Mouse (Mus musculus) gastrocnemius, postnatal 25 days (tissue): ENCODE measurements at regions not wholly inside any gene's neighbourhood (a gene's known extent, or its start where the extent isn't known, plus 50 kb on each side); places are given as distances from the start of the nearest gene placed in this dataset.
A peak's percentile ranks its signal among the peaks of the same experiment; 100 is the strongest.

Source experiments
- DNase-seq: peaks from one replicate; pipeline ENCODE4 v3.0.0; 2022

- no peak for DNase-seq
These were observed 58.5 kb downstream of the Zfp36l2 start for GRCm38 (mm10) chr17:84129204-84129603.

- DNase-seq, result no peak
These were observed 59.5 kb downstream of the Zfp36l2 start for GRCm38 (mm10) chr17:84128262-84128661.

GRCm38 (mm10) chr17:84126168-84126567, 61.6 kb downstream of the Zfp36l2 start:
- no peak for DNase-seq

GRCm38 (mm10) chr17:84123161-84123560, 64.6 kb downstream of the Zfp36l2 start:
- no peak for DNase-seq

GRCm38 (mm10) chr17:84122486-84123131, 65.1 kb downstream of the Zfp36l2 start:
- no peak for DNase-seq

- no peak for DNase-seq
These were observed 66.5 kb downstream of the Zfp36l2 start for GRCm38 (mm10) chr17:84121291-84121690.

- peak; percentile 43 for DNase-seq
These were observed 68.3 kb downstream of the Zfp36l2 start for GRCm38 (mm10) chr17:84119221-84120017.

- DNase-seq, result no peak
These were observed 69.0 kb downstream of the Zfp36l2 start for GRCm38 (mm10) chr17:84118781-84119180.

GRCm38 (mm10) chr17:84118271-84118670, 69.5 kb downstream of the Zfp36l2 start:
- peak; percentile 45 for DNase-seq

- no peak for DNase-seq
These were observed 70.0 kb downstream of the Zfp36l2 start for GRCm38 (mm10) chr17:84117756-84118155.

- DNase-seq, result peak; percentile 40
These were observed 71.1 kb downstream of the Zfp36l2 start for GRCm38 (mm10) chr17:84116340-84117279.

GRCm38 (mm10) chr17:84115957-84116339, 71.8 kb downstream of the Zfp36l2 start:
- no peak for DNase-seq

GRCm38 (mm10) chr17:84115133-84115532, 72.6 kb downstream of the Zfp36l2 start:
- no peak for DNase-seq

- DNase-seq, result no peak
These were observed 73.3 kb downstream of the Zfp36l2 start for GRCm38 (mm10) chr17:84114279-84114994.

GRCm38 (mm10) chr17:84113608-84114278, 74.0 kb downstream of the Zfp36l2 start:
- DNase-seq, result peak; percentile 85

GRCm38 (mm10) chr17:84112411-84113031, 75.2 kb downstream of the Zfp36l2 start:
- peak; percentile 85 for DNase-seq

GRCm38 (mm10) chr17:84111787-84112370, 75.9 kb downstream of the Zfp36l2 start:
- DNase-seq, result no peak

- DNase-seq, result no peak
These were observed 76.8 kb downstream of the Zfp36l2 start for GRCm38 (mm10) chr17:84110945-84111344.

- DNase-seq, result peak; percentile 72
These were observed 77.6 kb downstream of the Zfp36l2 start for GRCm38 (mm10) chr17:84110000-84110695.
